Mouse (Mus musculus) bone marrow macrophage, adult 2 months (primary cell): ENCODE results near the gene Slc2a6. TPM values are rescaled to one million over a fixed set of nuclear protein-coding genes. Genes with fewer than 3 reads are reported as not detected.

ENCODE experiments used
- H3K27ac ChIP-seq: 2 replicates; pipeline ENCODE4 v1.5.1; 2012; ENCODE audit warnings: low read depth, low read length; ENCODE audit not compliant: insufficient read depth
- H3K4me1 ChIP-seq: 2 replicates; pipeline ENCODE4 v1.6.1; 2012; ENCODE audit warnings: low read length; ENCODE audit not compliant: control insufficient read depth, insufficient read depth
- H3K4me3 ChIP-seq: 2 replicates; pipeline ENCODE4 v1.5.1; 2012; ENCODE audit warnings: mild to moderate bottlenecking, low read length, moderate library complexity; ENCODE audit not compliant: insufficient read depth
- CTCF ChIP-seq: IDR thresholded peaks from 2 replicates; pipeline ENCODE4 v1.5.1; 2012; ENCODE audit warnings: low read depth, mild to moderate bottlenecking, low read length, moderate library complexity
- POLR2A ChIP-seq: IDR thresholded peaks from 2 replicates; pipeline ENCODE4 v1.6.1; 2012; ENCODE audit warnings: mild to moderate bottlenecking, low read depth, low read length, borderline replicate concordance
- polyA plus RNA-seq: library from polyadenylated mRNA; stranded (reverse); fragments of >200 nt; gene quantifications from 2 replicates; pipeline ENCODE4 v1.2.4, GENCODE M21; 2012; ENCODE audit not compliant: missing spikeins, insufficient read depth, insufficient read length

Gene Slc2a6
- polyA plus RNA-seq, result 24.5 and 26.9 TPM in 2 replicates

DNA sequence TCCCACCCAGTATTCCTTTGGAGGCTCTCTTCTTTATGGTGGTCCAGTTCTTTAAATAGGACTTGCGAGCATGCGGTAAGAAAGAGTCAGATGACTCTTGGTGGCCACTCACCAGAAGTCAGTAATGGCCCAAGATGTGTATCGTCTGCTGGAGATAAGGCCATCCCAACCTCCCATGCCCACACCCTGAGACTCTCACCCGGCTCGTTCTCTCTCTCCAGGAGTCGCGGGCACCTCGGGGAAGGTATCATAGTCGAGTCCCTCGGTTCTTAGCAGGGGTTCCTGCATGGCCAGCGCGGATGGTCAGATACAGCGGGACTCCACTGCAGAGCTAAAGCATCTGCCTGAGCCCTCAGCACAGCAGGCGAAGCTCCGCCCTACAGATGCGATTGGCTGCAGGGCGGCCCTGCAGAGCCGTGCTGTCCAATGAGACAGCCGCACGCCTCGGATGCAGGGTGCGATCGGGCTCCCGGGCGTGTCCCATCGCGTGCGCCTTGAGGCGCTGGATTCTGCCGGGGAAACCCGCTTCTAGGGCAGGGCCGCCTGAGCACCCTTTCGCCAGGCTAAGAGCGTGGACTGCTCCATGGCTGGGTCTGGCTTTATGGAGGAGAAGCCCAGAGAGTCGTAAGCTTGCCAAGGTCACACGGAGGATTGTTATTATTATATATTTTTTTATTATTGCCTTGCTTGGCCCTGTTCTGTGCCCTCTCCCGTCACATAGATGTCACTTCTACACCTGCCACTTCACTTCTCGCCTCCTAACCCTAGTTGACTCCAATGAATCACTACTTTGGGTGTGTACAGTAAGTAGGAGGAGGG is at the start of gene Slc2a6:
Gene Slc2a6, minus strand, starts transcription at position 381 of the 819 bp plus-strand sequence.
- H3K27ac ChIP-seq, result peak within 1 kb of the TSS; percentile 85
- peaks cover 33% of the 10 kb centered on the region for H3K4me1 ChIP-seq
- H3K4me3 ChIP-seq, result peak within 1 kb of the TSS; percentile 64
- TF ChIP-seq POLR2A (peak; percentile 74; the same call in 1 of the 2 replicates), CTCF (no peak)

DNA sequence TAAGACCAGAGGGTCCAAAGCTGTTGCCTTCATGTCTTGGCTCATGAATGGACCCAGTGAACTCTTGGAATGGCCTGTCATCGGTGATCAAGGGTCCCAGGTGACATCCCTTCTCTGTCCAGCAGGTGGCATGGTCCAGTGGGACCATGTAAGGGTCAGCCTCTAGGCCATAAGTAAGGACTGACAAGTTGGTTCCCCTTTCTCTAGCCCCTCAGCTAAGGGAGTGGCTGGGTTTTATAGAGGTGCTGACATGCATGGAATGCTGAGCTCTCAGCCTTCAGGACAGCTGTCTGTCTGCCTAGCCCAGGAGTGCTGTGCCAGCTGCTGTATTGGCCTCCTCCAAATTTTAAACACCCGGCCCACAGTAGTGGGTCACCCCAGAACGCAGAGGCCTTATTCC is 47.7 kb upstream of the Slc2a6 start:
- TF ChIP-seq CTCF (peak; percentile 44), POLR2A (no peak)

DNA sequence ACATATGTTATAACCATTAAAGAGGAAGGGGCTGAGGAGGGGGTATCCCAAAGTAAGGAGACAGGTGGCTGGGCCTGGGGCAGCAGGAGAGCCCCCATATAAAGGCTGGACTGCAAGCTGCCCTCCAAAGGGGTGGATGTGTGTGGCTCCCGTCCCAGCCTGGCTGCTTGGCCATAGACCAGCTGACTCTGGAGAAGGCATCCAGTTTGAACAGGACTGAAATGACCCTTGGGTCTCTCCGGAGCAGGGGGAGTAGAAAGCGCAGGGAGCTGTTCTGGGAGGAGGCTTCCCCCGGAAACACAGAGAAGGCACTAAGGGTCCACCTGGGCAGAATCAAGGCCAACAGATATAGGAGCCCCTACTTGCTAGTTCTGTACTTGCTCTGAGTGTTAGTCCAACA is 47.0 kb upstream of the Slc2a6 start:
- Histone ChIP-seq H3K4me3 (no peak overlapping the region), H3K4me1 (peaks cover 13% of the 10 kb centered on the region), H3K27ac (no peak overlapping the region)
- TF ChIP-seq POLR2A (no peak), CTCF (no peak)

More for the DNA sequence above, 47.7 kb upstream of the Slc2a6 start:
- no peak overlapping the region for H3K4me3 ChIP-seq
- no peak overlapping the region for H3K27ac ChIP-seq
- peaks cover 12% of the 10 kb centered on the region for H3K4me1 ChIP-seq

DNA sequence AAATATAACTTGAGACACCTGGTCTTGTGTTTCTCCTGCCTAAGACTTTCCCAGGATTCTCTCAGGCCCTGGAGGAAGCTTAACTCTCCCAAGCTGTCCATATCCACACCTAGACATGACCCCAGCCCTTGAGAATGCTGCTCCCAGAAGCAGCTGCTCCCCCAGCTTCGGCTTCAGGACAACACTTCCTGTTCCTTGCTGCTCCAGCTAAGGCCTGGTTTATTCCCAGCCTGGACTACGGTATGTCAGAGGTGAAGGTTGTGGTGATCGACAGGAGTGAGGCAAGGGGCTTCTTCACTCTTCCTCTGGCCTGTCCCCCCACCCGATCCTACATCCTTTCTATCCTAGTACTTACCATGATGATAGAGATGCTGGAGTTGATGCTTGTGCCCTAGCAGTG is 45.6 kb upstream of the Slc2a6 start:
- Histone ChIP-seq H3K4me1 (peaks cover 13% of the 10 kb centered on the region), H3K27ac (no peak overlapping the region), H3K4me3 (no peak overlapping the region)
- no peak for TF ChIP-seq POLR2A
- no peak for TF ChIP-seq CTCF

DNA sequence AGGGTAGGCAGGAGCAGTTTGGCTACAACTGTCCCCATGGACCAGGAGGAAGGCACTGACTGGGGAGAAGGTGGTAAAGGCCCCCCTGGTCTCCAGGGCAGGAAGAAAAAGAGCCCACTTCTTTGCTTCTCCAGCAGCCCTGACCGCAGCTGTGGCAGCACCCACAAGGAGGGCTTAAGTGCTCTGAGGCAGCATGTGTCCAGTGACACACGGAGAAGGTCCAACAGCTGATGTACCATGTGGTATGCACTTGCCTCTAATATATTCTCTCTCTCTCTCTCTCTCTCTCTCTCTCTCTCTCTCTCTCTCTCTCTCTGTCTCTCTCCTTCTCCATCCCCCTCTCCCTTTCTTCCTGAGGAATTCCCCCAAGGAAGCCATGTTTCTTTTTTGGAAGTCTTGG is 44.2 kb upstream of the Slc2a6 start, which contains the start of gene Mymk:
Gene Mymk, minus strand, starts transcription at position 202 of the 400 bp plus-strand sequence.
- Histone ChIP-seq H3K4me1 (peaks cover 13% of the 10 kb centered on the region), H3K4me3 (no peak within 1 kb of the TSS), H3K27ac (peak within 1 kb of the TSS; percentile 13; the same call in 1 of the 2 replicates)
- no peak for TF ChIP-seq POLR2A
- no peak for TF ChIP-seq CTCF

DNA sequence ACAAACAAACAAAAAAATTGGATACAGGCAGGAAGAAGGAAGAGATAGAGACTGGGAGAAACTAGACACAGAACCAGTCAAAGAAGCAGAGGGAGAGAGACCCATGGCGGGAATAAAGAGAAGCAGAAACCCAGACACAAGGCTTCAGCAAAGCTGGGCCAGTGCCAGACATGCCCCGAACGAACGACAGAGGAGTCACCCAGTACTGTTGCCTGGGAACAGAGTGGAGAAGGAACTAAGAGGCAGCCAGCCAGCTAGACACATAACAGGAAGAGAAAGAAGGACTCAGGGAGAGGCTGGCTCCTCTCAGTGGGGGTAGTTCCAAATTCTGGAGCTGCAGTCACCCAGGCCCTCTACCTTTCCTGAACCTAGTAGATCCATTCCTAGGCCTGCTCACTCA is 43.3 kb upstream of the Slc2a6 start:
- Histone ChIP-seq H3K4me1 (peaks cover 13% of the 10 kb centered on the region), H3K4me3 (no peak overlapping the region), H3K27ac (peak overlapping the region; percentile 13; the same call in 1 of the 2 replicates)
- TF ChIP-seq POLR2A, result no peak

DNA sequence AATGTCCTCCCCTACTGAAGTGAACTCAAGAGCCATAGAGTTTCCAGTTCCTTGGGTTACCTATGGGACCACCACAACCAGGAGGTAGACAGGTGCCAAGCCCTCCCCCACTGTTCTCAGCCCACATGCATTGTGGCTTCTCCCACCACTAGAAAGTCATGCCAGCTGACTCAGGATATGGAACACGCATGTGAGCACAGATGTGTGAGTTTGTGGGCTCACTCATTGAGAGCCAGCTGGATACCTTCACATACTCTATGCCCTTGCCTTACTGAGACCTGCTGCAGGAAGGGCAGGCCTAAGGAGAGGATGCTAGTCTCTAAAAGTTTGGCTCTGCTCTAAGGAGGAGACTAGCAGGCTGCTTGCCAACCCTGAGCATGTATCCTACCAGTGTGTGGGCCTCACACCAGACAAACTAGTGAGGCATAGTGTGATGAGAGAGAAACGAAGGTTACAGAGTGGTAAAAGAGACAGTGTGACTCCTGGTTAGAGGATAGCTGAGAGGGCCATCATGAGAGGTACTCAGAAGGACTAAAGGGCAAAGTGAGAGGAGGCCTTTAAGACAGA is 42.5 kb upstream of the Slc2a6 start:
- H3K27ac ChIP-seq, result no peak overlapping the region
- TF ChIP-seq POLR2A (no peak), CTCF (no peak)
- no peak overlapping the region for H3K4me3 ChIP-seq
- H3K4me1 ChIP-seq, result peaks cover 13% of the 10 kb centered on the region

DNA sequence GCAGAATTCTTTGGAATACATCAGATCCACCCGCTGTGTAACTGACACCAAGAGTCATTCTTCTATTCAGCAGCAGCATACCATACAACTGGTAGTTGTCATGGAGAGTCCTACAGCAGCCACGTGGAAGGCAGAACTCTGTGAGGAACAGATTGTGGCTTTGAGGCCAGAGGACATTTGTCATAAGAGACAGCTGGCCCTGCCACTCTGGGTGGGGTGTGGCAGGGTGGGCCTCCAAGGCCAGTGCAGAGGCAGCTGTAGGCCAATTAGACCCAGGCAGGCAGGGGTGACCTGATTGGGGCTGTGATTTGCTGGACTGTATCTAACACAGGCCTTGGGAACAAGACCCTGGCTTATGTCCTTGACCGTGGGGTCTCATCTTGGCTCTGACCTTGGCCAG is 41.8 kb upstream of the Slc2a6 start:
- Histone ChIP-seq H3K4me1 (peaks cover 13% of the 10 kb centered on the region), H3K4me3 (no peak overlapping the region), H3K27ac (no peak overlapping the region)
- no peak for TF ChIP-seq CTCF
- no peak for TF ChIP-seq POLR2A

DNA sequence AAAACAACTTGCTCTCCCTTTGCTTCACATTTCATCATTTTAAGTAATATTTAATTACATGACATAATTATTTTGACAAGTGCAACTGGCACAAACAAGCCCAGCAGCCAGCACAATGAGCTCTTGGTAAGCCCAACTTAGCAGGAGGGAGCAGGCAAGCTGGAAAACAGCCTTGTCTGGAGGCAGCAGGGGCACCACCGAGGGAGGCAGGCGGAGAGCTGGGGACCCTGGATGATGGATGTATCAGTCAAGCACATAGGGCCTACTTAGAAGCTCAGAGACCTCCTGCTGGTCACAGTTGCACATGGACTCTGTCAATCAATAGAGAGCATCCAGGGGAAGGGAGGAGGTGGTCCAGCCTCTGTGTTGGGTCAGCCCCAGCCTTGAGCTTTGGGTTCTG is 40.2 kb upstream of the Slc2a6 start:
- H3K4me1 ChIP-seq, result peaks cover 13% of the 10 kb centered on the region
- no peak overlapping the region for H3K4me3 ChIP-seq
- TF ChIP-seq POLR2A (no peak), CTCF (no peak)
- no peak overlapping the region for H3K27ac ChIP-seq

DNA sequence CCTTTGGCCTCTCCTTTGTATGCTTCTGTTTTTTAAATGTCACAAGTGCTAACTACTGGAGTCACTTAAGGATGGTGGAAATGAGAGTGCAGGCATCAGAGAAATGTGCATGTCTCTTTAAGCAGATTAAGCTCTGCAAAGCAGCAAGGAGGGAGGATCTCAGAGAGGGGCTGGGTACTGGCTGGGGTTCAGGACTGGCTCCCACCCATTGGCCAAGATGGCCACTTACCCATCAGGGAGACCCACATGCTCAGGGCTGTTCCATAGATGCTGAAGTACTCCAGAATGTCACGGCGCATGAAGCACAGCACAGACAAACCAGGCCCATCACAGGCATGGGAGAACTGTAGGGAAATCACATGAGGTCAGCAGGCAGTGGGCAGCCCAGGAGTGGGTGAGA is 39.3 kb upstream of the Slc2a6 start:
- H3K4me1 ChIP-seq, result peaks cover 13% of the 10 kb centered on the region
- no peak for TF ChIP-seq CTCF
- no peak for TF ChIP-seq POLR2A
- no peak overlapping the region for H3K27ac ChIP-seq
- no peak overlapping the region for H3K4me3 ChIP-seq

DNA sequence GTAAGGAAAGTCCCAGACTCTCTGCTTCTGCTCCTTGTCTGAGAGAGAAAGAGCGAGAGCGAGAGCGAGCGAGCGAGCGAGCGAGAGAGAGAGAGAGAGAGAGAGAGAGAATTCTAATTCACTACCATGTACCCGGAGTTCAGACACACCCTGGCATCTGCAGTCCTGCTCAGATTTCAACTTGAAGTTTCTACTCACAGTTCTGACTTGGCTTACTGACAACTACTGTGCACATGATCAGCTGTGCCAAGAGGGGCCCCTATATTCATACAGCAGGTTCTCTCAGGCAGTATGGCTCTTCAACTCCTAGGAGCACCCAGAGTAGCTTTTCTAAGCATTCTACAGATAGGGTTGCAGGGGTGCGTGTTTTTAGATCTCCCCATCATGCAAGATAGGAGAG is 31.4 kb upstream of the Slc2a6 start:
- no peak overlapping the region for H3K4me3 ChIP-seq
- H3K27ac ChIP-seq, result no peak overlapping the region
- no peaks in the 10 kb centered on the region for H3K4me1 ChIP-seq
- TF ChIP-seq CTCF (no peak), POLR2A (no peak)
